Mouse (Mus musculus): Measurements from ENCODE around the gene Nop10. TPM values are rescaled to one million over a fixed set of nuclear protein-coding genes. Genes with fewer than 3 reads are reported as not detected.

Gene Nop10
- polyA plus RNA-seq (2012; rRNA removed), result 87.3 and 103 TPM in 2 replicates

DNA sequence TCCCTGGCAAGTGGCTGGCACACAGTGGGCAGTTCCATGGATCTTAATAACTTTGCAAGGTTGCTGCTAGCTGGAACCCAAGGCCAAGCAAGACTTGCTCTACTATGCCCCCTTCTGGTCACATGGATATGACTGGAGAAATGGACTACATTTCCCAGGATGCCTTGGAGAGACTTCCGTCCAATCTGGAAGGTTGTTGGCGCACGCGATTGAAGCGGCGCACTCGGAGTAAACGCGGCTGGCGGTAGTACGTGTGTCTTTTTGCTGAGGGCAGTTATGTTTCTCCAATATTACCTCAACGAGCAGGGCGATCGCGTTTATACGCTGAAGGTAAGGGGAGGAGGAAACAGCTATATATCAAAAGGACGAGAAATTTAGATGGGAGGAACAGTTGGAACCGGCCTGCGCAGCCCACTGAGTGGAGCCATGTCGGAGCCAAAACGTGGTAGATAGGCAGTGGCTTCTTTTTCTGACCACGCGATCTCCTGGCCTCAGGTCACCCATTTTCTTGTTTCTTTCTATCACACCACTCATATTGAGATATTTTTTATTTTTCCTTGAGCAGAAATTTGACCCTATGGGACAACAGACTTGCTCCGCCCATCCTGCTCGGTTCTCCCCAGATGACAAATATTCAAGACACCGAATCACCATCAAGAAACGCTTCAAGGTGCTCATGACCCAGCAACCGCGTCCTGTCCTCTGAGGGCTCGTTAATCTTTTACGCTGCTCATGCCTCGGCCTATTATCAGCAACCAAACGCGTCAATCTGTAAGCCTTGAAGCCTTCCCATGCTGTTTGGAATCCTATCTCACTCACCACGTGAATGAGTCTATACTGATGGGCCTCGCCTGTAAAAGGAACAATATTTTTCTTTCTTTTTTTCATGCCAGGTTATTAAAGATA is at the start of gene Nop10:
Gene Nop10, plus strand, starts transcription at position 179 of the 906 bp plus-strand sequence.

DNA sequence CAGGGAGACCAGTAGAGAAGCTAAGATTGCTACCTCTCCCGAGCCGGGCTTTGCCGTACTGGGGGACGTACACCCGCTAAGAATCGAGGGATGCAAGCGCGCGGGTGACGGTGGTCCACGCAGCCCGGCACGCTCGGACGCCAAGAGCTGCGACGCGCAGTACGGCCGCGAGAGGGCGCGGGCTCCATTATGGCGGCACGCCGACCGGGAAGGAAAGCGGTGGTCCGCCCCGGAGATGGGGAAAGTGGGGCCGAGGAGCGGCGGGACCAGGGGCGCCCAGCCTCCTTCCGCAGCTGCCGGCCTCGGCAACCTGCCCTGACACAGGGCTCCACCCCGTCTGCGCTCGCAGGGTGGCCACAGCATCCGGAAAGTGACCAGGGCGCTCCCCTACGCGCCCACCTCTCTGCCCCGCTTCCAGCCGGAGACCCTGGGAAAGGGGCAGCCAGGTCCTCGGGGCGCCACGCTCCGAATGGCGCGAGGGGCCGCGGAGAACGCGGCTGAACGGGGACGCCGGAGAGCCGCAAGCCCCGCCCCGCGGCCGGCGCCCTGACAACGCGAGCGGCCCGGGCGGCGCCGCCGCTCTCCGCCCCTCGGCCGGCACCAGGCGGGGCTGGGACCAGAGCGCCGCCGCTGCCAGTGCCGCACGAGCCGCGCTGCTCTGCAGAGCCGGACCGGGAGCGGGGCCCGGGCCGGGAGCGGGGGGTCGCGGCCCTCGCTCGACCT is 22.4 kb upstream of the Nop10 start, which contains the start of gene Lpcat4:
Gene Lpcat4, plus strand, starts transcription at position 257 of the 723 bp plus-strand sequence.

DNA sequence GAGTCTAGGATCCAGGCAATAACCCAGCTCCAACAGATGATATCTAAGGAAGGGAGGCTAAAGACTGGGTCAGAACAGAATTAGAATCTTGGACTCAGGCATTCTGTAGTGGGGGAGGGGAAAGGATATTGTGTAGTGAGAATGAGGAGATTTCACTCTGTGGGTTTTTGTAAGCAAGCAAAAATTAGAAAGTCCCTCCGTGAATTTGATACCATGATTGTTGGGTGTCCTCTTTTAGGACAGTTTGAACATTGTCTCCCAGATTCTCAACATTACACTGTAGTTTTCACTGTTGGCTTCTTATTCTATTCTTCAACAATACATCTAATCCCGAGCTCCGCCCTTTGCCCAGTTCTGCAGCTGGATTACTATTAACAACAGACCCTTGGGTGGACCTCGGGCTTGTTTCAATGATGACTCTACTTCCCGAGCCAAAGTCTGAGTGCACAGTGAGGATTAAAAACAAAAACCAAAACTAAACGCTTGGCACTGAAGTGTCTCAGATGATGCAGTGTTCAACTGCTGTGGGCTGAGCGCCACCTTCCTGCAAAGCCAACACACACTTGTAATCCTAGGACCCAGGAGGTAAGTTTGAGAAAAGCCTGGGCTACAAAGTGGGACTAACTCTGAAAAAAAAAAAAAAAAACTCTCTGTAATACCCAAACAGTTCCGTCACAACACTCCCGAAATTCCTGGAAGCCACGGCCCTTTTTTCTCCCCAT is 2.3 kb upstream of the Nop10 start, which contains the start of gene Nutm1:
Gene Nutm1, minus strand, starts transcription at position 51 of the 722 bp plus-strand sequence.

DNA sequence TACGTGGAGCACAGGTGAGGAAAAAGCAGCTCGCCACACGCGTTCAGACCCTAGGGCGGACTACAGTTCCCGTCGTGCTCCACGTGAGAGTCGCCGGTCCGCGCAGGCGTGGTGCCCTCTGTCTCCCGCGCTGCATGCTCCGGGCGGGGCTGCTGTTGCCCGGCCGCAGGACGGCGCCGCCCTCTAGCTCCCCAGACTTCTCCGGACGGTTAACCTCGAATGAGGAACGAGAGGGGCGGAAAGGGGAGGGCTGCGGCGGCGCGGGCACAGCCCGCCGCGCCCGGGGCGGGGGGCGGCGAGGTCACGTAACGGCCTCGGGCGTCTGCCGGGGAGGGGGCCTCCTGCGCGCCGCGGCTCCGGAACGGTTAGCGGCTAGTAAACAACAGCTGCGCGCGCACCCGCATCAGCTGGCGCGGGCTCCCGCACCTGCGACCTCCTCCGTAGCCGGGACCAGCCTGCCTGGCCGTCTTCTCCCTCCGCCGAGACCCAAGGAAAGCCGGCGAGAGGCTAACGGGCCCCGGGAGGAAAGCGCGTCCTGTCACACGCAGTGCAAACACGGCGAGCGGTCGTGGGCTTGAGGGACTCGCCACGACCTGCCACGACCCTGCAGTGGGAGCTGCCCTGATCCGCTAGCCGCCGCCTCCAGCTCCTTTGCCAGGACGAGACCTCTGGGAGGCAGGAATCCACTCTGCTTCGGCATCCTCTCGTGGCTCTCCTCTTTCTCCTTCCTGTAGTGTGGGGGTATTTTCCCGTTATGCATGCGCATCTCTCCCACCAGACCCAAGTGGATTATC is 3.9 kb downstream of the Nop10 start, which contains the start of gene Slc12a6:
Gene Slc12a6, plus strand, starts transcription at position 378 of the 794 bp plus-strand sequence.

DNA sequence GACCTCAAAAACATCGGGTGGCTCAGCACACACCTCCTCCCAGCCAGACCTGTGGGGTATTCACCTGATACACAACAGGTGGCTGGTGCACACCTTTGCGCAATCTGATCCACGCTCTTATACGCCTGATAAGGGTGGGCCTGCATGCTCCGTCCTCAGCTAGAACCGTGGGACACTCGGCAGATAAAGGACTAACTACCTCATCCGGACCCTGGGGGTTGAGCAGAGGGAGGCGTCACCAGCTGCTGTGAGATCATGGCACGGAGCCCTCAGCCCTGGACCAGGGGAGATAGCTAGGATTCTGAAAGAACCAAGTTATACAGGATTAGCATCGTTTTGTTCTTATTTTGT is 4.5 kb downstream of the Nop10 start, which contains the start of gene Gm21985:
Gene Gm21985, plus strand, starts transcription at position 73 of the 351 bp plus-strand sequence.

Other genes starting within 250 kb of the Nop10 start
- not detected in 2 replicates for gene Olfr1310, start 249.2 kb upstream of the Nop10 start, polyA plus RNA-seq (2012; rRNA removed)
- gene Olfr1311, start 237.5 kb upstream of the Nop10 start, polyA plus RNA-seq (2012; rRNA removed), result not detected in 2 replicates
- not detected in 2 replicates for gene Olfr1312, start 211.7 kb upstream of the Nop10 start, polyA plus RNA-seq (2012; rRNA removed)
- gene Olfr1313, start 184.1 kb upstream of the Nop10 start, polyA plus RNA-seq (2012; rRNA removed), result not detected in 2 replicates
- gene Olfr1314, start 165.1 kb upstream of the Nop10 start, polyA plus RNA-seq (2012; rRNA removed), result not detected in 2 replicates
- not detected in 2 replicates for gene Olfr1315-ps1, start 146.5 kb upstream of the Nop10 start, polyA plus RNA-seq (2012; rRNA removed)
- gene Olfr1316, start 126.9 kb upstream of the Nop10 start, polyA plus RNA-seq (2012; rRNA removed), result not detected in 2 replicates
- gene Olfr1317, start 121.6 kb upstream of the Nop10 start, polyA plus RNA-seq (2012; rRNA removed), result not detected in 2 replicates
- gene Olfr1318, start 107.7 kb upstream of the Nop10 start, polyA plus RNA-seq (2012; rRNA removed), result not detected in 2 replicates
- gene Lpcat4, start 22.5 kb upstream of the Nop10 start, polyA plus RNA-seq (2012; rRNA removed), result 3.2 and 3.9 TPM in 2 replicates
- not detected in 2 replicates for gene Nutm1, start 2.6 kb upstream of the Nop10 start, polyA plus RNA-seq (2012; rRNA removed)
- 11.2 and 12.0 TPM in 2 replicates for gene Slc12a6, start 3.9 kb downstream of the Nop10 start, polyA plus RNA-seq (2012; rRNA removed)
- 0.02 TPM in 1 of 2 replicates, not detected in the other for gene Gm21985, start 4.4 kb downstream of the Nop10 start, polyA plus RNA-seq (2012; rRNA removed)
- 42.2 and 43.2 TPM in 2 replicates for gene Emc4, start 106.1 kb downstream of the Nop10 start, polyA plus RNA-seq (2012; rRNA removed)
- 4.6 and 5.0 TPM in 2 replicates for gene Katnbl1, start 117.3 kb downstream of the Nop10 start, polyA plus RNA-seq (2012; rRNA removed)
- gene Emc7, start 193.1 kb downstream of the Nop10 start, polyA plus RNA-seq (2012; rRNA removed), result 7.9 TPM in 2 replicates
- not detected in 2 replicates for gene Chrm5, start 218.8 kb downstream of the Nop10 start, polyA plus RNA-seq (2012; rRNA removed)
- gene Aven, start 231.0 kb downstream of the Nop10 start, polyA plus RNA-seq (2012; rRNA removed), result 5.4 and 6.0 TPM in 2 replicates